Mouse (Mus musculus) spleen, adult 2 months (tissue): ENCODE measurements around the gene Olfr1158. TPM values are rescaled to one million over a fixed set of nuclear protein-coding genes. Genes with fewer than 3 reads are reported as not detected.
"Not testable (repeated sequence)": the region's sequence is repeated elsewhere in the genome, so short reads cannot be mapped to it uniquely, and the experiment has no call there.

Experiments
- DNase-seq, 2 experiments: peaks; one replicate each; pipeline versions ENCODE4 v3.0.0 to v3.0.0-alpha.2; 2012 to 2021; ENCODE audit warnings: low spot score in 2 of 2, low read depth in 1 of 2
- H3K27ac ChIP-seq: fragments of 200-500 bp; 2 replicates; pipeline ENCODE4 v1.5.1; 2012; ENCODE audit warnings: low read length, inconsistent platforms; ENCODE audit not compliant: insufficient read depth
- H3K27me3 ChIP-seq: fragments of 200-500 bp; 2 replicates; pipeline ENCODE4 v1.6.1; 2012; ENCODE audit warnings: mild to moderate bottlenecking, moderate library complexity, low read length, inconsistent platforms; ENCODE audit not compliant: control insufficient read depth, insufficient read depth
- H3K36me3 ChIP-seq: fragments of 200-500 bp; 2 replicates; pipeline ENCODE4 v1.6.1; 2012; ENCODE audit warnings: mild to moderate bottlenecking, low read length, inconsistent platforms; ENCODE audit not compliant: control insufficient read depth, insufficient read depth
- H3K4me1 ChIP-seq: fragments of 200-500 bp; 2 replicates; pipeline ENCODE4 v1.6.1; 2011; ENCODE audit warnings: inconsistent platforms; ENCODE audit not compliant: control insufficient read depth, insufficient read depth, insufficient read length
- H3K4me3 ChIP-seq: fragments of 200-500 bp; 2 replicates; pipeline ENCODE4 v1.5.1; 2011; ENCODE audit warnings: mild to moderate bottlenecking, inconsistent platforms; ENCODE audit not compliant: insufficient read depth, insufficient read length; ENCODE audit errors: extremely low read depth
- CTCF ChIP-seq: fragments of 200-500 bp; IDR thresholded peaks from 2 replicates; pipeline ENCODE4 v1.5.1; 2011; ENCODE audit warnings: mild to moderate bottlenecking, inconsistent platforms; ENCODE audit not compliant: insufficient read depth, insufficient read length, insufficient replicate concordance; ENCODE audit errors: extremely low read depth
- POLR2A ChIP-seq: fragments of 200-500 bp; IDR thresholded peaks from 2 replicates; pipeline ENCODE4 v1.6.1; 2011; ENCODE audit warnings: low read depth, low read length, inconsistent platforms
- WGBS: fragments of 180-500 bp; shearing (Covaris S2); methylation state at CpG from one replicate; pipeline ENCODE4 v1.1.7; 2018; 5-methylcytosine and 5-hydroxymethylcytosine counted together
- polyA plus RNA-seq: library from polyadenylated mRNA; depleted of rRNA; stranded (reverse); fragments of >200 nt; gene quantifications from 2 replicates; pipeline ENCODE4 v1.2.3, GENCODE M21; 2012; rRNA removed

Olfr1158 gene
- not detected in 2 replicates for polyA plus RNA-seq

DNA sequence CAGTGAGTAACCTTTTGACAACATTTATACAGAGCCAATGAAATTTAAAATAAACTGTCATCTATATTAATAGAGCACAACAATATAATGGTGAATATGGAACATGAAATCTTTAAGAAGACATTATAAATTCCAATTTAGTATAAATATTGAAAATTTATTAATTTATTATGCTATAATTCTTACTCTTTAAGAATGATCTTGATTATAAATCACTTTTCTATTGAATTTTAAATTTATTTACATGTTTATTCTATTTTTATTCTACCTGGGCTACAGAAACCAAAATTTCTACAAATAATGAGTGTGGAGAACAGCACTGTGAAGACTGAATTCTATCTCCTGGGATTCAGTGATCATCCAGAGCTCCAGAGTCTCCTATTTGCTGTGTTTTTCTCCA lies at the start of gene Olfr1158:
Gene Olfr1158 (plus strand): TSS at position 301 of the 400 bp plus-strand sequence.
- TF ChIP-seq CTCF (no peak), POLR2A (no peak)
- no peak for DNase-seq
- Histone ChIP-seq H3K4me1 (no peaks in the 10 kb centered on the region), H3K27ac (no peak within 1 kb of the TSS), H3K27me3 (no peaks in the 10 kb centered on the region), H3K4me3 (no peak within 1 kb of the TSS), H3K36me3 (no peaks in the 10 kb centered on the region)

- no peak within 1 kb of the TSS for H3K4me3 ChIP-seq
- TF ChIP-seq POLR2A (no peak), CTCF (no peak)
- no peak within 1 kb of the TSS for H3K27ac ChIP-seq
- no peaks in the 10 kb centered on the region for H3K4me1 ChIP-seq
- H3K27me3 ChIP-seq: no peaks in the 10 kb centered on the region
- 91% methylated on average over 1 of the region's 1 CpGs for WGBS
- H3K36me3 ChIP-seq: no peaks in the 10 kb centered on the region
- no peak for DNase-seq
These were observed 44.9 kb upstream of the Olfr1158 start, which contains the start of gene Olfr1155 for GRCm38 (mm10) chr2:87945037-87945436. Gene Olfr1155 (minus strand): TSS chr2:87945137.

GRCm38 (mm10) chr2:87953000-87953399 lies 36.9 kb upstream of the Olfr1158 start, which contains the start of gene Olfr1156:
Gene Olfr1156 (minus strand): TSS chr2:87953100.
- H3K4me3 ChIP-seq: no peak within 1 kb of the TSS
- no peak within 1 kb of the TSS for H3K27ac ChIP-seq
- DNase-seq: no peak

GRCm38 (mm10) chr2:87968199-87968598 lies 21.7 kb upstream of the Olfr1158 start, which contains the start of gene Olfr1157:
Gene Olfr1157 (minus strand): TSS chr2:87968299.
- no peak for TF ChIP-seq CTCF
- no peak for TF ChIP-seq POLR2A
- H3K4me3 ChIP-seq: no peak within 1 kb of the TSS
- WGBS: 96% methylated on average over 4 of the region's 4 CpGs

More at GRCm38 (mm10) chr2:87953000-87953399, 36.9 kb upstream of the Olfr1158 start, which contains the start of gene Olfr1156:
- H3K36me3 ChIP-seq: no peaks in the 10 kb centered on the region
- H3K27me3 ChIP-seq: no peaks in the 10 kb centered on the region
- no peaks in the 10 kb centered on the region for H3K4me1 ChIP-seq
- TF ChIP-seq CTCF (no peak), POLR2A (no peak)

DNA sequence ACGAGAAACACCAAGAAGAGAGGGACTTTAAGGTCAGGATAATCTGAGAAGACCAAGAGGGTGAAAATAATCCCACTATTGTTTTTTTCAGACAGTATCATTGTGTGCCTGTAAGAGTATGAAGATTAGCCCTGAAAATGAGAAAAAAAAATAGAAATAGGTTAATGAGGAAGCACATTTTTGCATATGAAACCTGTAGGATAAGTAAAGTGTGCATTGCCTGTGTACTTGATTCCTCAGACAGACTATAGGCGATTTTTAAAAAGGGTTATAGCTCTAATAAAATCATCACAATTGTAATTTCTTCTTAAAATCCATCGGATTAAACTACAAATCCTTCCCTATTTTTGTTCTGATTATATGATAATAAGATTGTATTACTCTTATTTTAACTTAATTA lies 15.3 kb upstream of the Olfr1158 start, which contains the start of gene Olfr74:
Gene Olfr74 (minus strand): TSS at position 101 of the 400 bp plus-strand sequence.
- no peaks in the 10 kb centered on the region for H3K4me1 ChIP-seq
- no peak for DNase-seq
- 69% methylated on average over 3 of the region's 3 CpGs for whole genome bisulfite sequencing
- no peaks in the 10 kb centered on the region for H3K36me3 ChIP-seq
- H3K4me3 ChIP-seq: no peak within 1 kb of the TSS; the same call in 1 of the 2 replicates
- TF ChIP-seq POLR2A (no peak), CTCF (no peak)
- no peak within 1 kb of the TSS for H3K27ac ChIP-seq
- H3K27me3 ChIP-seq: no peaks in the 10 kb centered on the region

More at GRCm38 (mm10) chr2:87968199-87968598, 21.7 kb upstream of the Olfr1158 start, which contains the start of gene Olfr1157:
- H3K27ac ChIP-seq: no peak within 1 kb of the TSS
- no peaks in the 10 kb centered on the region for H3K27me3 ChIP-seq
- DNase-seq: no peak
- H3K4me1 ChIP-seq: no peaks in the 10 kb centered on the region
- H3K36me3 ChIP-seq: no peaks in the 10 kb centered on the region

GRCm38 (mm10) chr2:88007515-88008318 lies 17.8 kb downstream of the Olfr1158 start, which contains the start of gene Olfr1160:
Gene Olfr1160 (minus strand): TSS chr2:88008268.
- no peaks in the 10 kb centered on the region for H3K36me3 ChIP-seq
- DNase-seq: no peak
- TF ChIP-seq CTCF: no peak
- no peak for TF ChIP-seq POLR2A
- no peak within 1 kb of the TSS; the same call in 1 of the 2 replicates for H3K4me3 ChIP-seq
- H3K27ac ChIP-seq: no peak within 1 kb of the TSS
- H3K27me3 ChIP-seq: no peaks in the 10 kb centered on the region
- no peaks in the 10 kb centered on the region for H3K4me1 ChIP-seq

GRCm38 (mm10) chr2:88022474-88022873 lies 32.6 kb downstream of the Olfr1158 start, which contains the start of gene Olfr1161:
Gene Olfr1161 (plus strand): TSS chr2:88022774.
- not testable (repeated sequence) for H3K4me3 ChIP-seq, H3K27me3 ChIP-seq, H3K27ac ChIP-seq, H3K36me3 ChIP-seq, H3K4me1 ChIP-seq, DNase-seq
- WGBS: 85% methylated on average over 1 of the region's 1 CpGs
